Mouse (Mus musculus) fibroblast of lung, adult 2 months (primary cell): ENCODE data around the gene Plekhh3.
A peak's percentile ranks its signal among the peaks of the same experiment; 100 is the strongest.
"Not testable (repeated sequence)": the region's sequence is repeated elsewhere in the genome, so short reads cannot be mapped to it uniquely, and the experiment has no call there.

Experiments used
- DNase-seq: peaks from one replicate; pipeline ENCODE4 v3.0.0-alpha.2; 2011; ENCODE audit warnings: low read depth

The Plekhh3 gene

DNA sequence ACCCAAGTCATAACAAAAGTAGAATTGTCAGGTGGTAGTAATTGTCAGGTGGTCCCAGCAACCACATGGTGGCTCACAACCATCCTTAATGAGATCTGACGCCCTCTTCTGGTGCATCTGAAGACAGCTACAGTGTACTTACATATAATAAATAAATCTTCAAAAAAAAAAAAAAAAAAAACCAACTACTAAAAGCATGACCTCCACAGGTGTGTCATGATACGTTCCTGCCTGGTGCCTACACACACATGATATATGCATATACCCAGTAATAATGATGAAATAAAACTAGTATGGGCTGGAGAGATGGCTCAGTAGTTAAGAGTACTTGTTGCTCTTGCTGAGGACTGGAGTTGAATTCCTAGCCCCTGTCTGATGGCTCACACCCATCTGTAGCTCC lies 20.1 kb downstream of the Plekhh3 start:
- no peak for DNase-seq

DNA sequence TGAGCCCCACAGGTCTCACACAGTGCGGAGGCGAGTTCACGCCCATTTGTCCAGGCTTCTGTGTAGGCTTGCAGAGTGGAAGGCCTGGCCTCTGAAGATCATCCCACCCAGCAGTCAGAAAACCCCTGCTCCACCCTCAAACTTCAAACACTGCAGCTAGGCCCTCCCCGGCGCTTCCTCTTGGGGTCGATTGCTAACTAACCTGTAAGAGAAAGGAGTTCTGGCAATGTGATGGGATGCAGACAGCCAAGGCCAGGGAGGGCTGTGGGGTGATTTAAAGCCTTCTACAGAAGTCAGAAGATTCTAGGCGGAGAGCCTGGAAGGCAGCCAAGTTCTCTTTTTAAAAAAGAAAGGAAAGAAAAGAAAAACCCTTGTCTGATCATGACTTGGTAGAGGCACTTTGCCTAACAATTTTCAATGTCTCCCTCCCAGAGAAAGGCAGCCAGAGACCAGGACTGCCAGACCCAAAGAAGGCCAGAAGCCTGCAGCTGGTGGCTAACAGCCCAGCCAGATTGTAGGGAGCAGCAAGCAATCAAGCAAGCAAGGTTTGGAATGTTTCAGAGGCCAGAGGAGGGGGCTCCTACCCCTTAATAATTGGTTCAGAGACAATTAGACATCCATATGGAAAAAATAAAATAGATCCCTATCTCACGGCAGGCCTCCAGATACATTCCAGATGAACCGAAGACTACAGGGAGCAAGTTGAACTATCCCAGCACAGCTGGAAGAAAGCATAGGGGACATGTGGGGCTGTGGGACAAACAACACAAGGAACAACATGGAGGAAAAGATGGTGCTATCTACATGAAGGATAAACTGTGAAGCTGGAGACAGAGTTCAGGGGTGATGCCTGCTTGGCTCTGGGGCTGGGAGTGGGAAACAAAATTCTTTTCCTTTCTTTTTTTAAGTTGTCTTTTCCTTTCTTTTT lies 21.7 kb downstream of the Plekhh3 start:
- DNase-seq, result peak; percentile 57

DNA sequence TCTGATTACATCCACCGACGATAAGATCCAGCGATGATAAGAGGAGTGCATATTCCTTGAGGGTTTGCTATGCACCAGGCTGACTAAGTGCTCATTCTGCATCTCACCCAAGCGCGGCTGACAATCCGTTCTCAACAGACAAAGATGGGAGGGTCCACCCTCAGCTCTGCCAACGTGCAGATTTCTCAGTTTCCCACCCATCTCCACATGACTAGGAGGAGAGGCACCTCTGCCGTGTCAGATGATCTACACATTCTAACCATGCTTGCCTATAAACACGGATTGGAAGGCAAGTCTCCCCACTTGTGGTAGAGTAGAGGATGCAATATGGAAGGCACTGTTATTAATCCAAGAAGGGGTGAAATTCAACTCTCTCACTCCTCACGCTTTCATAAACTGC lies 22.4 kb downstream of the Plekhh3 start:
- DNase-seq, result no peak

DNA sequence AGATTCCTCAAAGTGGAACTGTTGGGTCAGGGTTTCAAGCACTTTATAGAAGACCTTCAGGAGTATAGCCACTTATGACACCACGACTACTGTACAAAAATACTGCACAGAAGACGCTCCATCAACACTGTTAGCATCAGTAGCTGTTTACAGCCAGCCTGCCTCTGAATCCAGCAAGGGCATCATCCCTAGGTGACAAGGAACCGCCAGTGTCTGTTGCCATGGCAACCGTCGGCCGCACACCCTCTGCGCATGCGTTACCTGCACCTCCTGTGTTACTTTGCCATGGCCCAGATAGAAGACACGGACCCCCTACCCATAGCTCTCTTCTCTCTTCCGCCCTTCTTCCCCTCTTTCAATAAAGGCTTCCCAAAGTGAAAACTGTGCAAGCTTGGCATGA lies 24.8 kb downstream of the Plekhh3 start:
- no peak for DNase-seq

- DNase-seq, result no peak
Observed at GRCm38 (mm10) chr11:101143338-101144225, 27.6 kb downstream of the Plekhh3 start.

DNA sequence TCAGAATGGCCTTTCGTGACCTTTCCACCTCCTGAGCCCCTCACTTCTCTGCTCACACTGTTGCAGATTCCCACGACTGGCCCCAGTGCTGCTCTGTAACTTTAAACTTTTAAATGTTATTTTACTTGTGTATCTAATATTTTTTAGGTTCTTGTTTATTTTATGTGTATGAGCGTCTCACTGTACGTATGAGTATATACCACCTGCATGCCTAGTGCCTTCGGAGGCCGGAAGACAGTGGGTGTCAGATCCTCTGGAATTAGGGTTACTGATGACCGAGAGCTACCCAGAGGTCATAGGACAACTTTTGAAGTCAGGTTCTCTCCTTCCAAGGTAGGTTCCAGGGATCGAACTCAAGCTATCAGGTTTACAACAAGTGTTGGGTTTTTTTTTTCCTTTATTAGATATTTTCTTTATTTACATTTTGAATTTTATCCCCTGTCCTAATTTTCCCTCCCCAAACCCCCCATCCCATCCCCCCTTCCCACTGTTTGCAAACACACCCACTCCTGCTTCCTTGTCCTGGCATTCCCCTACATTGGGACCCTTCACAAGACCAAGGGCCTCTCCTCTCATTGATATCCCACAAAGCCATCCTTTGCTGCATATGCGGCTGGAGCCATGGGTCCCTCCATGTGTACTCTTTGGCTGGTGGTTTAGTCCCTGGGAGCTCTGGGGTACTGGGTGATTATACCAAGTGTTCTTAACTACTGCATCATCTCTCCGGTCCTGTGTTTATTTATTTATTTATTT lies 28.8 kb downstream of the Plekhh3 start:
- no peak for DNase-seq

DNA sequence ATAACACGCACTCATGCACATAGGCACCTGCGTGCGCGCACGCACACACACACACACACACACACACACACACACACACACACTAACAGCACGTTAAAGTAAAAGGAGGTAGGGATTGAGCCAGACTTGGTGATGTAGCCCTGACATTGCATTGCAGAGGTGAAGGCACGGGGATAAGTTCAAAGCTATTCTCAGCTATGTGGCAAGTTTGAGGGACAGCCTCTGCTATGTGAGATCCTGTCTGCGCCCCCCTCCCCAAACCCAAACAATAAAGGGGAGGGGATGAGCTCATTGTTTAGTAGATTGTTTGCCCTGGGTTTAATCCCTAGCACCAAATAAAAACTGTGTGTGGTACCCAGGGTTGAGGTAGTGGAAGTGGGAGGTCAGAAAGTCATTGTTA lies 30.1 kb downstream of the Plekhh3 start:
- no peak for DNase-seq

GRCm38 (mm10) chr11:101140164-101140819 lies 30.9 kb downstream of the Plekhh3 start:
- DNase-seq, result peak; percentile 44

GRCm38 (mm10) chr11:101138536-101139181 lies 32.5 kb downstream of the Plekhh3 start:
- no peak for DNase-seq

- DNase-seq, result no peak
Observed at GRCm38 (mm10) chr11:101137000-101137399, 34.2 kb downstream of the Plekhh3 start.

DNA sequence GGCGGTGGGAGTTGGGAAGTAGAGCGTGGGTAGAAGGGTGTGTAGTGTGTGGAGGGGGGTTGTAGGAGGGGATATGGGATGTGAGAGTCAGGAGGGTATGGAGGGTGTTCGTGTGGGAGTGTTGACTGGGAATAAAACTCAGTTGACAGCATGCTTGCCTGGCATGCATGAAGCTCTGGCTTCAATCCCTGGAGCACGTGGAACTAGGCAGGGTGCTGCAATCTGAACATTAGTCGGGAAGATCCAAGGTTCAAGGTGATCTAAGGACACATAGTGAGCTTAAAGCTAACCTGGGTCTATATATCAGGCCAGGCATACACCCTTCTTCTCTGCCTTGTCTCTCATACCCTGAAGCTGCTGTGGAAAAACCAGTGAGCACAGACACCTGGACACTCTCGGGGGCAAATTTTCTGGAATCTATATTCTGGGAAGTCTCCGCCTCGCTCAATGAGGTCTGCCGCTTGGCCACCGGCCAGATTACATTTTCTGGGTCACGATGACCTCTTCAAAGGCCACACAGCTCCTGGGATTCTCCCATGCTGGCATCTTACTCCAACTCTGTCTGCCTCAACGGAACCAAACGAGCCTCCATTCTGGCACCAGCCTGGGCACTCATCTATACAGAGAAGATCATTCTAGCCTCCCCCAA lies 36.8 kb downstream of the Plekhh3 start:
- no peak for DNase-seq

DNA sequence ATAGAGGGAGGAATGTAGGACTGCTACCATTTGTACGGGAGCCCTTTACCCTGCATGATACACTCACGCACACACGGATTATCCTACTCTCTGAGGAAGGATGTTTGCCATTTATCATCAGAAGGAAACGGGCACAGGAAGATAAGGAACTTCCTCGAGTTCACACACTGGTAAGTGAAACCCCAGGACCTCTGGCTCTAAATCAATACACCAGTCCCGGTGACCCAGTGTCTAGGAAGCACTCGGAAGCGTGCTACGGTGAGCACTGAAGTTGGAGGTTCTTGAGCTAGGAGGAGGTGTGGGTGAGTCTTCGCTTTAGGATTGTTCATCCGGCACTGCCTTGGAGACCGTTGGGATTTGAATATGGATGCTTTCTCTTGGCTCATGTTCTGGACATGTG lies 38.1 kb downstream of the Plekhh3 start:
- no peak for DNase-seq

DNA sequence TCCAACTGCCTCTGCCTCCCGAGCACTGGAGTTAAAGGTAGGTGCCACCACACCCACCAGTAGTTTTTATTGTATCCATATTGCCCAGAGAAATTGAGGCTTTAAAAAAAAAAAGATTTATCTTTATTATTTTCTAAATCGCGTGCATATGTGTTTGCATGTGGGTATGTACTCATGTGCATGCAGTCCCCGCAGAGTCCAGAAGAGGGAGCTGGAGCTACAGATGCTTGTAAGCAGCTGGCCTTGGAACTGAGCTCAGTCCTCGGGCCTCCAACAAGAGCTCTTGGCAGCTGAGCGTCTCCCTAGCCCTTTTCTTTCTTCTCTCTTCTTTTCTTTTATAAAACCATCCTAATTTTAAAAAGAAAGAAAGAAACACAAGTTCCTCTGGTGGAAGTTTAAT lies 39.5 kb downstream of the Plekhh3 start:
- no peak for DNase-seq

GRCm38 (mm10) chr11:101131187-101131586 lies 40.0 kb downstream of the Plekhh3 start:
- no peak for DNase-seq

- no peak for DNase-seq
Observed at GRCm38 (mm10) chr11:101130056-101130756, 40.9 kb downstream of the Plekhh3 start.

DNA sequence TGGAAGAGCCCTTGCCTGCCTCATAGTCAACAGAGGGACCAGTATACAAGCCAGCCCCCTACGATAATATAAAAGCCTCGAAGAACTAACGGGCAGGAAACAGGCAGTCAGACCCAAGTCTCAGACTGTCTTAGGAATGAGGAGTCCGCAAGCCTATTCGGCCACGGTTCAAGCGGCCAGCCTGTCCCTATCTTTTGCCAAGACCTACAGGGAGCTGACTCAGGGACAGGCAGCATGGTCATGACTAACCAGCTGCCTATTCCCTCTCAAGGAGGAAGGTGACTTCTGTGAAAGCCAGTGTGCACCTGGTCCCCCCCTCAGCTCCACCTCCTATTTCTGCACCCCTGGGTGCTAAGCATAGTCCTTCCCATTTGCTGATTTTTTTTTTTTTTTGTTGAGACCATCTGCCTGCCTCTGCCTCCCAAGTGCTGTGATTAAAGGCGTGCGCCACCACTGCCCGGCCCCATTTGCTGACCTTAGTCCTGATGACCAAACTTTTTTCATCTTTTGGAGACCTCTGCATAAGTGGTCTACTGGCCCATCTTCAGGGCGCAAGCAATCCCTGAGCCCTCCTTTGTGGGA lies 42.1 kb downstream of the Plekhh3 start:
- no peak for DNase-seq

DNA sequence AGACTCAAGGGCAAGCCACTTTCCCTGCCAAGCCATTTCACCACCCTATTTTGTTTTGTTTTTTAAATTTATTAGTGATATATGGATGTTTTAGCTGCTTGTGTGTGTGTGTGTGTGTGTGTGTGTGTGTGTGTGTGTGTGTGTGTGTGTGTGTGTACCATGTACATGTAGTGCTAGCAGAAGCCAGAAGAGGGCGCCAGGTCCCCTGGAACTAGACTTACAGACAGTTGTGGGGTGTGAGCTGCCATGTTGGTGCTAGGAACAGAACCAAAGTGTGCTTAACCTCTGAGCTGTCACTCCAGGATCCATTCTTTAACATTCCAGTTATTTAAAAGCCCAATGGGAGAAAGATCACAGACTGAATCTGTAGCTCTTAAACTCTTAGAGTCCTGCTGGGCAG lies 44.1 kb downstream of the Plekhh3 start:
- DNase-seq, result no peak

DNA sequence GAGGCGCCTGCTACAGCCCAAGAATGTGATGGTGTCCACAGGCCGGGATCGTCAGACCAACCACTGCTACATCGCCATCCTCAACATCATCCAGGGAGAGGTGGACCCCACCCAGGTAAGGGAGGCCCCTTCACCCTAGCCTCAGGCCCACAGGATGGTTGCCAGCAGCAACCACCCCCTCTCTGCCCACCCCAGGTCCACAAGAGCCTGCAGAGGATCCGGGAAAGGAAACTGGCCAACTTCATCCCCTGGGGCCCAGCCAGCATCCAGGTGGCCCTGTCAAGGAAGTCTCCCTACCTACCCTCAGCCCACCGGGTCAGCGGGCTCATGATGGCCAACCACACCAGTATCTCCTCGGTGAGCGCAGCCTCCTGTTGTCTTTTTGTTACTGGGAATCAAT lies 46.1 kb downstream of the Plekhh3 start:
- not testable (repeated sequence) for DNase-seq

GRCm38 (mm10) chr11:101124494-101124893 lies 46.7 kb downstream of the Plekhh3 start:
- DNase-seq, result not testable (repeated sequence)
